Mouse (Mus musculus) mesoderm, embryonic 11.5 days (tissue): ENCODE results near the gene Sergef.

ENCODE experiments used
- DNase-seq: peaks from one replicate; pipeline ENCODE4 v3.0.0-alpha.2; 2012; ENCODE audit warnings: low read depth, low spot score

Sergef gene

GRCm38 (mm10) chr7:46403616-46404485 lies 235.8 kb downstream of the Sergef start:
- DNase-seq, result no peak

DNA sequence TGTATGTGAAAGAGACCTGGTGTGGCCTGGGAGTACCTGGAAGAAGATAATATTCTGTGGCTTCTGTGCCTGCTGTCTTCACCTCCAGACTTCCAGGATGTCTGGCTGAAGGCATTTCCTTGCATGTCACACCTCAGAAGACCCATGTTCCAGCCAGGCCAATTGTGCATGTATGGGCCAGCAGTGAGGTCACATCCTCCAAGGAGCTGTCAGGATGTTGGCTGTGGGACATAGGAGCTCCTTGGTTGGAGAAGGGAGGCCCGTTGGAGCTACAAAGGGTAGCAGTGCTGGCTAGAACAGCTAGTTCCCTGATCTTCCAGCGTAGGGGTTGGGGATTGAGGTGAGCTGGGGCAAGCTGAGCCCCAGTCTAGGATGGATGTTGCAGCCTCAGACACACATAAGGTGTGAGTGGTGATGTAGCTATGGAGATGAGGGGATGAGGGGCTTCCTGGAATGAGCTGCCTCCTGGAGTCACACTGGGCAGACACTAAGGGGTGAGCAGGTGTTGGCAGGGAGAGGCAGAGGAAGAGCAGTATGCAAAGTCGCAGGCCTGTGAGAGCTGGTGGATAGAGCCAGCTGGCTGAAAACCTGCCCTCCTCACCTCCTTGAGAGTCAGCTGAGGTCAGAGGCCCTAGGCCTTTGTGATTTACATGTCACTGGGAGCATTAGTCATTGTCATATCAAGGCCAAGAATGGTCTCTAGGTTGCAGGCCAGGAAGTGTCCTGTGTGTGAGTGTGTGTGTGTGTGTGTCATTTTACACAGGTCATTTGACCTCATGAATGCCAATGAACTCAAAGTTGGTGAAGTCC lies 238.0 kb downstream of the Sergef start:
- no peak for DNase-seq

DNA sequence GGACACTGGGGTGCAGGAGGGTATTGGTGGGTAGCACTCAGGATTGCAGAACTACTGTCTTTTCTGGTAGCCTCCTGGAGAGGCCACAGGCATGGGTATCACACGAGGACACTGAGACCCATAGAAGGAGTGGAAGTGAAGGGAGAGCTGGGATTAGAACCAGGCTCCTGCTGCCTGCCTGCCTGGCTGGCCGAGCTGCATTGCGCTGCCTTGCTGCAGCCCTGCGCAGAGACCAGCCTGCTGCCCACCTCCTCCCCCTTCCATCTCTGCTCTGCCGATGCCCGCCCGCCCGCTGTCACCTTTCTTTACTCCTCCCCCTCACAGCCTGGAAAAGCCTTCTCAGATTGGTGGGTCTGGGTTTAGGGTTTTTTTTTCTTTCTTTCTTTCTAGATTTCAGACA lies 239.3 kb downstream of the Sergef start:
- DNase-seq, result no peak

DNA sequence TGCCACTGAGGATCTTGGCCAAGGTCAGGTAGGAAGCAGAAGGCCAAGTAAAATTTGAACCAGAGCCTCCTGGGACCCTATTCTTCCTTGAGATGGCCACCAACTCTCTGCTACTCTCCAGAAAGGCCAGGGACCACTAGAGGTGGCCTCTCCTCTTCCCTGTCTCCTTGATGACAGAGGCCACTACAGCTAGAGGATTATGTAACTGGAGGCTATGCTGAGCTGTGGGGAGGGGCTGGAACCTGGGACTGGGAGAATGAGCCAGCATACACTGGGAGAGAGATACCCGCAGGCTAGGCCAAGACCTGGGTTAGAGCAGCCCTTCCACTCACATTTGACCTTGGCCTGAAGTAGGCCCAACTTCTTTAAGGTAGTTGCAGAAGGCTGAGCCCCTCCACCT lies 239.9 kb downstream of the Sergef start:
- no peak for DNase-seq

DNA sequence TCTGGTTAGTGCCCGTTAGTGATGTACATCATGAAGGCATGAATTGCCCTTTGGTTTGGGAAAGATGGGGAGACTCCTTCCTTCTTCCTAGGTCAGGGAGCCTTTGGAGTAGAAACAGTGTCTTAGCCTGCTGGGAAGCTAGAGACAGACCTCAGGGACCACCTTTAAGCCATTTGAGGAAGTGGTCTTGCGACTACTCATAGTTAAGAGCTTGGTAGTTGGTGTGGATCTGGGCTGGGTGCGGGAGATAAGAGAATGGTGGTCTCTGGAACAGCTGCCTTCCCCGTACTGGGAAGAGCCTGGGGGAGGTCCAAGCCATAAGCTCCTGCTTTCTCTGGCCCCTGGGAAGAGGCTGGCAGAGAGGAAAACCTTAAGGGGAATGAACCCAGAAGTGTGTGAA lies 241.0 kb downstream of the Sergef start:
- DNase-seq, result no peak

- DNase-seq, result no peak
Observed at GRCm38 (mm10) chr7:46397732-46398333, 241.8 kb downstream of the Sergef start.

DNA sequence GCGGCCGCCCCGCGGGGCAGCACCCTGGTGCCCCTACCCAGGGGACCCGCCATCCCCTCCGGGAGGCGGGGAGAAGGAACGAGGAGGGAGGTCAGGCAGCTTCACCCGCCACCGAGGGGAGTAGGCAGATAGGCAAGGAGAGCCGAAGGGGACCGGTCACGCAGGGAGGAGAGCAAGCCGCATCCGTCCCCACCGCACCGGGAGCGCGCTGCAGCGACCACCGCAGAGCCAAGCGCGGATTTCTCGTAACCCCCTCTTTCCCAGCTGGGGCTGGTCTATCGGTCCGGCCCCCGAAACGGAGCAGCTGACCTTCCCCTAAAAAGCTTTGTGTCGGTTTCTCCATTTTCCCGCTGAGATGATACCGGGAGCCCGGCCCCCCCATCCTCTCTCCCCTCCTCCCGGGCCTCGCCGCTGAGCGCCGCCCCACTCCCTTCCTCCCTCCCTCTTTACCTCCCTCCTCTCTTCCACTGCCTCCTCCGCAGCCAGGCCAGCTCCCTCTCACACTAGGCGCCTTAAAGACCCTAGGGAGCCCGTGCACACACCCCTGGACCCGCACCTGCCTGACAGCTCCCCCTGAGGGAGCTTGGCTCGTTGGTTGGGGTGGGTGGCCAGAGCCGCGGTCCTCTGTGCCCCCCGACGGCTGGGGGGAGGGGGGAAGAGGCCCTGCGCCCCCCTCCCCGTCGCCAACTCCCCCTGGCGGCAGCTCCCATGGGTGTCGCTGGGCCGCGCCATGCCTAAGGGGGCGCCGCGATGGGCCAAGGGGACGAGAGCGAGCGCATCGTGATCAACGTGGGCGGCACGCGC lies 242.5 kb downstream of the Sergef start:
- DNase-seq, result no peak

DNA sequence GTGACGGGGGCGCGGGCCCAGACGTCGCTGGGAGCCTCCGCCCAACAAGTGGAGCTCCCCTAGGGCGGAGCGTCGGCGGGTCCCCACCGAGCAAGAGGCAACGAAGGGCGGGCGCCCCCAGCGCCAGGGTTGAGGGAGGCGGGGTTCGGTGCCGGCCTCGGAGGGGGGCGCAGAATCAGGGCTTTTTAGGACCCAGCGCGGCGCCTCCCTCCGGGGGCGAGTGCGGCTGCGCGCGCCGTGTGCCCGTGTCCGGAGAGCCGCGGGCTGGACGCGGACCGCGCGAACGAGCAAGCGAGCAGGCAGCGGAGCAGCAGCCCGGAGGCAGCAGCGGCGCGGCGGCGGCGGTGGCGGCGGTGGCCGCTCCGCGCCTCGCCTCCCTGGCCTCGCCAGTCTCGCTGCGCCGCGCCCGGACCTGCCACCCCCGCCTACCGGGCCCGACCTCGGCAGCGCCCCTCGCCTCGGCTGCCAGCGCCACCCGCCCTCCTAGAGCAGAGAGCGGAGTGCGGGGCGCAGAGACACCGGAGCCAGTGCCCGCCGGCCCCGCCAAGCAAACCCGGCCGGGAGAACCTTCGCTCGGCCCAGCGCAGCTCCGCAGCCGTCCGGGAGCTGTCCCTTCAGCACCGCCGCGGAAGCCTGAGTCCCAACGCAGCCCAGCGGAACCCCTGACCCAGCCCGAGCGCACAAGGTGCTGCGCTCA lies 243.2 kb downstream of the Sergef start, which contains the start of gene Kcnc1:
Kcnc1 (plus strand) TSS at position 267 of the 697 bp plus-strand sequence.
- DNase-seq, result peak; percentile 84

DNA sequence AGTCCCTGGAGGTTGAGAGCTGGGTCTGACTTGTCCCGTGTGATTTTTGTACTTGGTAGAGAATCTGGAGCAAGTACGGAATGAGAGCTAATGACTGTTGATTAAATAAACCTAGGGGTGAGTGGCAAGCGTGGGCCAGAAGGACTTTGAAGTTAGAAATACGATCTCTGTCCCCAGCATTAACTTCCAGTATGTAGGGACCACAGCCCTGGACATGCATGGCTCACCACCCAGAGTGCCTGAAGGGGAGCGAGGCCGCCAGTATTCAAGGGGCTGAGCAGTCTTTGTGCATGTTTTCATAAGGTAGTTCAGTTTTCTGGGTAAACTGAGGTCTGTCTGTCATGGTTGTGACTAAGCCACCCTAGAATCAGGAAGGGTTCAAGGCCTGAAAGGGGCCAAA lies 244.0 kb downstream of the Sergef start:
- no peak for DNase-seq

- no peak for DNase-seq
Observed at GRCm38 (mm10) chr7:46394933-46395332, 244.7 kb downstream of the Sergef start.

DNA sequence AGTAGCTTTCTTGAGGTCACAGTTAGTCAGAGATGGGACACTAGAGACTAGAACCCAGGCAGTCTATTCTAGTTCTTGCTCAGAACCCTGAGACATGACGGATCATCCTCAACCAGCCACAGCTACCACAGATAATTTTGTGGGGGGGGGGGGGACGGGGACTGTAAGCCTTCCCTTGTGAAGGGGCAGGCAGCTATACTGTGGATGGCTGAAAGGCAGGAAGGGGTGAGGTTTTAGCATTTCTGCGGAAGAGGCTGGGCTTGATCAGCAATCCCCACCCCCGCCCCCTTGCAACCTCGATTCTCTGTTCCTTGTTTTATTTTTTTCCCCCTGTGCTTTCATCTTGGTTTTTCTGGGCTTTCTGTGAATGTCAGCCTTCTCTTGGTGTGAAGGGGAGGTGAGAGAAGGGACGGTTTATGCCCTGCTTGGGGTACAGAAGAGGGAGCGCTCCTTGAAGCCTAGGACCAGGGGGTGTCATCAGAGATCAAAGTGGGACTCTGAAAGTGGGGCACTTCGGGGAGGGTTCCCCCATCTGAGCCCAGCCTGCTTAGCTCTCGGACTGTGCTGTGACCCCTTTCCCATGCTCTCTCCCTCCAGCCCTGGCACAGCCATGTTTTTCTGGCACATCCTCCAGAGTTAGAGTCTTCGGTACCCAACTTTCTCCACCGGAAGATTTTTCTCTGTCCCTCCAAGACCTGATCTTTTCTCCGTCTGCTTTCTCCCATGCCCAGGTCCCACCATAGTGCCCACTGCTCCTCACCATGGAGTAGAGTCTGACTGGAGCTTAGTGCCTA lies 245.7 kb downstream of the Sergef start:
- no peak for DNase-seq
